Mouse (Mus musculus): ENCODE measurements around the gene Nup85.

DNA sequence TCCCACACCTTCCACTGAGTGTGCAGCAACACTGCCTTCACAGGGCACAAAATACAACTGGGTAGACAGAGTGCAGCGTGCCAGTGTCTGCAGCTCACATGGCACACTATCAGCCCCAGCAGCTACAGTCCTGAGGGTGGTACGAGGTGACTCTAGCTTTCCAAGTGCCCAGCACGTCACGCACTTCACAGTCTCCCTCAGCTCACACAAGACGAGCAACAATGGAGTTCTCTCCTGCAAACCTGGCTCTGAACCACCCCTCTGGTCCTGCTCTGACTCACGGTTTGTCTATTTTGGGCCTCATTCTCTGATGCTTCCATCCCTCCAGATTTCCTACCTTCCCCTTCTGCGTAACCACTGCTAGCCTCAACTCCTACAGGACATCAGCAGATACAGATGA is 35.5 kb downstream of the Nup85 start:
- TF ChIP-seq CTCF (IDR thresholded peaks at IDR 0.05 in 2 of 3, conservative IDR thresholded peaks at IDR 0.05 in 1 of 3; ENCODE audit: control insufficient read depth in 1 of 3, insufficient read depth in 1 of 3, low read depth in 2 of 3, low read length in 3 of 3, poor library complexity in 1 of 3, severe bottlenecking in 1 of 3) (no peak), POLR2A (IDR thresholded peaks at IDR 0.05; ENCODE audit: control insufficient read depth in 1 of 2, insufficient read depth in 1 of 2, low read depth in 1 of 2, low read length in 2 of 2, poor library complexity in 1 of 2) (no peak; a peak in 1 of 4 replicates), ZKSCAN1 (IDR thresholded peaks at IDR 0.05; ENCODE audit: low read depth, low read length) (no peak), EP300 (IDR thresholded peaks at IDR 0.05; ENCODE audit: low read depth in 1 of 2, low read length in 2 of 2) (no peak), CHD1 (IDR thresholded peaks at IDR 0.05; ENCODE audit: low read depth, low read length) (no peak), SMC3 (IDR thresholded peaks at IDR 0.05; ENCODE audit: low read depth, low read length) (no peak), HCFC1 (IDR thresholded peaks at IDR 0.05; ENCODE audit: low read depth, low read length) (no peak), USF1 (IDR thresholded peaks at IDR 0.05; ENCODE audit: low read depth, low read length) (no peak)
